Mouse (Mus musculus): ENCODE results near the gene Fbxl17. TPM values are rescaled to one million over a fixed set of nuclear protein-coding genes. Genes with fewer than 3 reads are reported as not detected.

The Fbxl17 gene
- polyA plus RNA-seq, 1 experiment, result 7.3 TPM

GRCm38 (mm10) chr17:63229111-63229510 is 270.7 kb downstream of the Fbxl17 start:
- WGBS, result 88% methylated on average over 4 of the region's 4 CpGs
- TF ChIP-seq POLR2A (IDR thresholded peaks at IDR 0.05; ENCODE audit: control insufficient read depth, extremely low read depth, insufficient read depth, low read length, poor library complexity), result no peak
- no peak for TF ChIP-seq CTCF (IDR thresholded peaks at IDR 0.05; ENCODE audit: borderline replicate concordance, control insufficient read depth, extremely low read depth, insufficient read depth, low read length, poor library complexity)
- no peaks in the 10 kb centered on the region for H3K36me3 ChIP-seq (ENCODE audit: control insufficient read depth, insufficient read depth, low read length)
- no peaks in the 10 kb centered on the region for H3K4me1 ChIP-seq (replicated peaks; ENCODE audit: control insufficient read depth, insufficient read depth, low read length)
- DNase-seq, result no peak
- no peaks in the 10 kb centered on the region for H3K27me3 ChIP-seq (ENCODE audit: control insufficient read depth, insufficient read depth, low read length)
- no peak overlapping the region for H3K27ac ChIP-seq (ENCODE audit: control insufficient read depth, insufficient read depth, low read length)
- no peak overlapping the region for H3K4me3 ChIP-seq (ENCODE audit: control insufficient read depth, insufficient read depth, low read length)

DNA sequence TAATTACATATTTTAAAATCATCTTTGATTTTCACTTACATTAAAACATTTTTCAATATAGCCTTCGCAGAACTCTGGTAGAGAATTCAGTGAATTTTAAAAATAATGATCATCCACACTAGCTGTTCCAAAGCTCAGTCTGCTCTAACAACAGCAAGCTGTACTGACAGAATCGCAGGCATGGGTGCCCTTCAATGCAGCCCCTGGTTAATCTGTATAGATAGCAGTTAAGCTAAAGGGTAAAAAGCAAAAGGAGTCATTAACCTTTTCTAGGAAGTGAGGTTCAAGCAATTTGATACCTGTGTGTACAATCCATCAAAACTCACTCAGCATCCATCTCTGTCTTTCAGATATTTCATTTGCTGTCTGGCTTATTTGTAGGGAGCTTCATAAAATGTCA is 273.4 kb downstream of the Fbxl17 start:
- H3K4me1 ChIP-seq (replicated peaks; ENCODE audit: control insufficient read depth, insufficient read depth, low read length), result no peaks in the 10 kb centered on the region
- no peak for TF ChIP-seq CTCF (IDR thresholded peaks at IDR 0.05; ENCODE audit: borderline replicate concordance, control insufficient read depth, extremely low read depth, insufficient read depth, low read length, poor library complexity)
- no peak for TF ChIP-seq POLR2A (IDR thresholded peaks at IDR 0.05; ENCODE audit: control insufficient read depth, extremely low read depth, insufficient read depth, low read length, poor library complexity)
- 98% methylated on average over 2 of the region's 2 CpGs for WGBS
- H3K27me3 ChIP-seq (ENCODE audit: control insufficient read depth, insufficient read depth, low read length), result no peaks in the 10 kb centered on the region
- no peak overlapping the region for H3K27ac ChIP-seq (ENCODE audit: control insufficient read depth, insufficient read depth, low read length)
- H3K36me3 ChIP-seq (ENCODE audit: control insufficient read depth, insufficient read depth, low read length), result no peaks in the 10 kb centered on the region
- no peak for DNase-seq
- H3K4me3 ChIP-seq (ENCODE audit: control insufficient read depth, insufficient read depth, low read length), result no peak overlapping the region

DNA sequence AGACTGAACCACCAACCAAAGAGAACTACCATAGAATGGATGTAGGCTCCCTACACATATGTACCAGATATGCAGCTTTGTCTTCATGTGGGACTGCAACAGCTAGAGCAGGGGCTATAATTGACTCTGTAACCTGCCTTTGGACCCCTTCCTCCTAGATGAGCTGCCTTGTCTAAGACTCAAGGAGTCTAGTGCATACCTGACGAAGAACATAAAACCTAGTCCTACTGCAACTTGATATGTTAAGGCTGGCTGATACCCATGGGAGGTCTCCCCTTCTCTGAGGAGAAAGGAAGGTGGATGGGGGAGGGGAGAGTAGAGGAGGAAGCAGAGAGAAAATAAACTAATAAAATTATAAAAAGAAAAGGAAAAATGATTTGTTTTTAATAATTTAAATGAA is 273.9 kb downstream of the Fbxl17 start:
- Histone ChIP-seq H3K27ac (ENCODE audit: control insufficient read depth, insufficient read depth, low read length) (no peak overlapping the region), H3K36me3 (ENCODE audit: control insufficient read depth, insufficient read depth, low read length) (no peaks in the 10 kb centered on the region), H3K27me3 (ENCODE audit: control insufficient read depth, insufficient read depth, low read length) (no peaks in the 10 kb centered on the region), H3K4me3 (ENCODE audit: control insufficient read depth, insufficient read depth, low read length) (no peak overlapping the region), H3K4me1 (replicated peaks; ENCODE audit: control insufficient read depth, insufficient read depth, low read length) (no peaks in the 10 kb centered on the region)
- 100% methylated on average over 1 of the region's 1 CpGs for WGBS
- DNase-seq, result no peak
- TF ChIP-seq POLR2A (IDR thresholded peaks at IDR 0.05; ENCODE audit: control insufficient read depth, extremely low read depth, insufficient read depth, low read length, poor library complexity) (no peak), CTCF (IDR thresholded peaks at IDR 0.05; ENCODE audit: borderline replicate concordance, control insufficient read depth, extremely low read depth, insufficient read depth, low read length, poor library complexity) (no peak)

DNA sequence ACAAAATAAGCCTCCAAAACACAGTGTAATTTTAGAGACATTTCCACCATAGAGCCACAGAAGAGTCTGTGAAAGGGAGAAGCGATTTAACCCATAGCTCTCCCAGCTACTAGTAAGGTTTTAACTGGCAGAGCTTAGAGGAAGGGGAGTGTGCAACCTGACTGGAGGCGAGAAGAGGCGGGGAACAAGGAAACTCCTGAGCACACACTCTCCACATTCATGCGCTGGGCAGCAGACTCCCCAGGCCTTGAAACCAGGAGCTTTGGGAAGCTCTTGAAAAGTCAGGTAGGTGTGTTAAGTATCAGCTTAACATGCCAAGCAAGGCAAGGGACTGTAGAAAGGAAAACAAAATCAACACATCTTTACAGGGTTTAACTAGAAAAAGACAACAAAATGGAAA is 276.1 kb downstream of the Fbxl17 start:
- Histone ChIP-seq H3K27ac (ENCODE audit: control insufficient read depth, insufficient read depth, low read length) (no peak overlapping the region), H3K36me3 (ENCODE audit: control insufficient read depth, insufficient read depth, low read length) (no peaks in the 10 kb centered on the region), H3K4me3 (ENCODE audit: control insufficient read depth, insufficient read depth, low read length) (no peak overlapping the region), H3K4me1 (replicated peaks; ENCODE audit: control insufficient read depth, insufficient read depth, low read length) (no peaks in the 10 kb centered on the region), H3K27me3 (ENCODE audit: control insufficient read depth, insufficient read depth, low read length) (no peaks in the 10 kb centered on the region)
- no peak for TF ChIP-seq CTCF (IDR thresholded peaks at IDR 0.05; ENCODE audit: borderline replicate concordance, control insufficient read depth, extremely low read depth, insufficient read depth, low read length, poor library complexity)
- no peak for TF ChIP-seq POLR2A (IDR thresholded peaks at IDR 0.05; ENCODE audit: control insufficient read depth, extremely low read depth, insufficient read depth, low read length, poor library complexity)
- 95% methylated on average over 4 of the region's 4 CpGs for WGBS
- DNase-seq, result no peak

GRCm38 (mm10) chr17:63221632-63222031 is 278.2 kb downstream of the Fbxl17 start:
- Histone ChIP-seq H3K27ac (ENCODE audit: control insufficient read depth, insufficient read depth, low read length) (no peak overlapping the region), H3K27me3 (ENCODE audit: control insufficient read depth, insufficient read depth, low read length) (no peaks in the 10 kb centered on the region), H3K4me3 (ENCODE audit: control insufficient read depth, insufficient read depth, low read length) (no peak overlapping the region), H3K4me1 (replicated peaks; ENCODE audit: control insufficient read depth, insufficient read depth, low read length) (no peaks in the 10 kb centered on the region), H3K36me3 (ENCODE audit: control insufficient read depth, insufficient read depth, low read length) (no peaks in the 10 kb centered on the region)
- TF ChIP-seq CTCF (IDR thresholded peaks at IDR 0.05; ENCODE audit: borderline replicate concordance, control insufficient read depth, extremely low read depth, insufficient read depth, low read length, poor library complexity) (no peak), POLR2A (IDR thresholded peaks at IDR 0.05; ENCODE audit: control insufficient read depth, extremely low read depth, insufficient read depth, low read length, poor library complexity) (no peak)
- 96% methylated on average over 3 of the region's 3 CpGs for WGBS
- no peak for DNase-seq

DNA sequence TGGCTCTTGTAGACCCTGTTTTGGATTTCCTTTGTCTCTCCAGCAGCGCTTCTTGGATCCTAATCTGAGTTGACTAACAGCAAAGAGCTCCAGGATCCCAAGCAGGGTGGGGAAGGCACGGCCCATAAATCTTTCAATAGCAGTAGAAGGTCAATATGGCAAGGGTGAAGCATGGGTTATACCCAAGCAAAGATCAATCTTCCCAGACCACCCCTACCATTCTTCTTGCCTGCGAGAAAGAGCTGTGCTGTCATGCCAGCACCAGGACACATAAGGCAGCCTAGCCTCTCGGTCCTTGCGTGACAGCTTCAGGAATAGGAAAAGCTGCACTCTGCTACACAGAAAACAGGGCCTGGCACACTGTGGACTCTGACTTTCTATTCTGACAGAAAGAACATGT is 279.0 kb downstream of the Fbxl17 start:
- no peak for TF ChIP-seq CTCF (IDR thresholded peaks at IDR 0.05; ENCODE audit: borderline replicate concordance, control insufficient read depth, extremely low read depth, insufficient read depth, low read length, poor library complexity)
- no peak for TF ChIP-seq POLR2A (IDR thresholded peaks at IDR 0.05; ENCODE audit: control insufficient read depth, extremely low read depth, insufficient read depth, low read length, poor library complexity)
- WGBS, result 96% methylated on average over 5 of the region's 5 CpGs
- H3K27ac ChIP-seq (ENCODE audit: control insufficient read depth, insufficient read depth, low read length), result no peak overlapping the region

GRCm38 (mm10) chr17:63217016-63217415 is 282.8 kb downstream of the Fbxl17 start:
- no peak for TF ChIP-seq POLR2A (IDR thresholded peaks at IDR 0.05; ENCODE audit: control insufficient read depth, extremely low read depth, insufficient read depth, low read length, poor library complexity)
- no peak for TF ChIP-seq CTCF (IDR thresholded peaks at IDR 0.05; ENCODE audit: borderline replicate concordance, control insufficient read depth, extremely low read depth, insufficient read depth, low read length, poor library complexity)
- no peaks in the 10 kb centered on the region for H3K4me1 ChIP-seq (replicated peaks; ENCODE audit: control insufficient read depth, insufficient read depth, low read length)
- WGBS, result 100% methylated on average over 1 of the region's 1 CpGs

More for the DNA sequence above, 279.0 kb downstream of the Fbxl17 start:
- no peak for DNase-seq
- Histone ChIP-seq H3K4me1 (replicated peaks; ENCODE audit: control insufficient read depth, insufficient read depth, low read length) (no peaks in the 10 kb centered on the region), H3K4me3 (ENCODE audit: control insufficient read depth, insufficient read depth, low read length) (no peak overlapping the region), H3K27me3 (ENCODE audit: control insufficient read depth, insufficient read depth, low read length) (no peaks in the 10 kb centered on the region), H3K36me3 (ENCODE audit: control insufficient read depth, insufficient read depth, low read length) (no peaks in the 10 kb centered on the region)

More at GRCm38 (mm10) chr17:63217016-63217415, 282.8 kb downstream of the Fbxl17 start:
- H3K27ac ChIP-seq (ENCODE audit: control insufficient read depth, insufficient read depth, low read length), result no peak overlapping the region
- no peak for DNase-seq
- H3K4me3 ChIP-seq (ENCODE audit: control insufficient read depth, insufficient read depth, low read length), result no peak overlapping the region
- no peaks in the 10 kb centered on the region for H3K27me3 ChIP-seq (ENCODE audit: control insufficient read depth, insufficient read depth, low read length)
- H3K36me3 ChIP-seq (ENCODE audit: control insufficient read depth, insufficient read depth, low read length), result no peaks in the 10 kb centered on the region
